Mouse (Mus musculus): ENCODE results near the gene Ssbp4. TPM values are rescaled to one million over a fixed set of nuclear protein-coding genes. Genes with fewer than 3 reads are reported as not detected.
A peak's percentile ranks its signal among the peaks of the same experiment; 100 is the strongest.

The Ssbp4 gene
- polyA plus RNA-seq, 1 experiment from 2014 or later: 83.7 TPM

GRCm38 (mm10) chr8:70552836-70553235 is 55.8 kb downstream of the Ssbp4 start:
- peaks cover 37 to 47% of the 10 kb centered on the region in 2 experiments for H3K4me1 ChIP-seq (ENCODE audit: control insufficient read depth in 2 of 2, insufficient read depth in 2 of 2, low read length in 2 of 2)
- no peak overlapping the region for H3K9ac ChIP-seq (ENCODE audit: low read length)
- H3K4me3 ChIP-seq (ENCODE audit: control insufficient read depth in 1 of 2, insufficient read depth in 1 of 2, low read depth in 1 of 2, low read length in 2 of 2): no peak overlapping the region
- no peak overlapping the region for H3K4me2 ChIP-seq (ENCODE audit: low read length)
- no peaks in the 10 kb centered on the region for H3K9me3 ChIP-seq (ENCODE audit: control insufficient read depth, low read length)
- WGBS: 5% methylated on average over 1 of the region's 1 CpGs
- H3K27me3 ChIP-seq (ENCODE audit: control insufficient read depth, insufficient read depth, low read length): no peaks in the 10 kb centered on the region
- ATAC-seq (ENCODE audit: insufficient number of reproducible peaks, insufficient read depth, low FRiP score, low read depth): peak; percentile 32; the same call in 1 of the 2 replicates
- peak overlapping the region in 1 of 2 experiments; percentile 49; a peak in 2 of 4 replicates for H3K27ac ChIP-seq (replicated peaks in 1 of 2; ENCODE audit: control insufficient read depth in 1 of 2, insufficient read depth in 1 of 2, low read depth in 2 of 2, low read length in 2 of 2)
- 0 out of 2 replicates have a peak, but pooled peaks cover 5% of the 10 kb centered on the region for H3K36me3 ChIP-seq (ENCODE audit: control insufficient read depth, insufficient read depth, low read length)

- ATAC-seq (ENCODE audit: insufficient number of reproducible peaks, insufficient read depth, low FRiP score, low read depth): no peak
- H3K4me1 ChIP-seq (ENCODE audit: control insufficient read depth in 2 of 2, insufficient read depth in 2 of 2, low read length in 2 of 2): peaks cover 37 to 44% of the 10 kb centered on the region in 2 experiments
- H3K4me3 ChIP-seq (ENCODE audit: control insufficient read depth in 1 of 2, insufficient read depth in 1 of 2, low read depth in 1 of 2, low read length in 2 of 2): no peak overlapping the region
- no peaks in the 10 kb centered on the region for H3K27me3 ChIP-seq (ENCODE audit: control insufficient read depth, insufficient read depth, low read length)
- 35% methylated on average over 3 of the region's 3 CpGs for WGBS
- peak overlapping the region; percentile 35; the same call in 1 of the 2 replicates for H3K9ac ChIP-seq (ENCODE audit: low read length)
- H3K4me2 ChIP-seq (ENCODE audit: low read length): 0 out of 2 replicates have a peak overlapping the region, but pooled peaks have one; percentile 22
- no peaks in the 10 kb centered on the region for H3K9me3 ChIP-seq (ENCODE audit: control insufficient read depth, low read length)
- H3K27ac ChIP-seq (replicated peaks in 1 of 2; ENCODE audit: control insufficient read depth in 1 of 2, insufficient read depth in 1 of 2, low read depth in 2 of 2, low read length in 2 of 2): peak overlapping the region; percentile 32 to 49; a peak in 3 of 4 replicates
- H3K36me3 ChIP-seq (ENCODE audit: control insufficient read depth, insufficient read depth, low read length): no peaks in the 10 kb centered on the region
These were observed 57.0 kb downstream of the Ssbp4 start for GRCm38 (mm10) chr8:70551558-70552161.

- Histone ChIP-seq H3K4me2 (ENCODE audit: low read length) (no peak overlapping the region), H3K4me3 (ENCODE audit: control insufficient read depth in 1 of 2, insufficient read depth in 1 of 2, low read depth in 1 of 2, low read length in 2 of 2) (no peak overlapping the region), H3K27me3 (ENCODE audit: control insufficient read depth, insufficient read depth, low read length) (no peaks in the 10 kb centered on the region), H3K27ac (replicated peaks in 1 of 2; ENCODE audit: control insufficient read depth in 1 of 2, insufficient read depth in 1 of 2, low read depth in 2 of 2, low read length in 2 of 2) (no peak overlapping the region), H3K4me1 (ENCODE audit: control insufficient read depth in 2 of 2, insufficient read depth in 2 of 2, low read length in 2 of 2) (peaks cover 37 to 44% of the 10 kb centered on the region in 2 experiments), H3K9ac (ENCODE audit: low read length) (no peak overlapping the region), H3K36me3 (ENCODE audit: control insufficient read depth, insufficient read depth, low read length) (no peaks in the 10 kb centered on the region), H3K9me3 (ENCODE audit: control insufficient read depth, low read length) (no peaks in the 10 kb centered on the region)
- WGBS: 91% methylated on average over 10 of the region's 10 CpGs
- no peak for ATAC-seq (ENCODE audit: insufficient number of reproducible peaks, insufficient read depth, low FRiP score, low read depth)
These were observed 59.1 kb downstream of the Ssbp4 start for GRCm38 (mm10) chr8:70549412-70550184.

- Histone ChIP-seq H3K9me3 (ENCODE audit: control insufficient read depth, low read length) (no peaks in the 10 kb centered on the region), H3K9ac (ENCODE audit: low read length) (no peak overlapping the region), H3K4me1 (ENCODE audit: control insufficient read depth in 2 of 2, insufficient read depth in 2 of 2, low read length in 2 of 2) (peaks cover 23 to 30% of the 10 kb centered on the region in 2 experiments), H3K27me3 (ENCODE audit: control insufficient read depth, insufficient read depth, low read length) (no peaks in the 10 kb centered on the region), H3K27ac (replicated peaks in 1 of 2; ENCODE audit: control insufficient read depth in 1 of 2, insufficient read depth in 1 of 2, low read depth in 2 of 2, low read length in 2 of 2) (0 out of 4 replicates have a peak overlapping the region, but pooled peaks of 1 of the 2 experiments have one; percentile 24), H3K36me3 (ENCODE audit: control insufficient read depth, insufficient read depth, low read length) (no peaks in the 10 kb centered on the region), H3K4me3 (ENCODE audit: control insufficient read depth in 1 of 2, insufficient read depth in 1 of 2, low read depth in 1 of 2, low read length in 2 of 2) (no peak overlapping the region), H3K4me2 (ENCODE audit: low read length) (no peak overlapping the region)
- 80% methylated on average over 6 of the region's 6 CpGs for WGBS
- ATAC-seq (ENCODE audit: insufficient number of reproducible peaks, insufficient read depth, low FRiP score, low read depth): no peak
These were observed 60.9 kb downstream of the Ssbp4 start for GRCm38 (mm10) chr8:70547762-70548161.

Other genes with a start within 250 kb of the Ssbp4 start
- gene Comp, start 235.3 kb downstream of the Ssbp4 start, polyA plus RNA-seq (2014; fragmentation: Nextera tagmentation; extraction: Ambion mirVana): 3.0 and 4.6 TPM in 2 replicates
- gene Crtc1, start 169.3 kb downstream of the Ssbp4 start, polyA plus RNA-seq (2014; fragmentation: Nextera tagmentation; extraction: Ambion mirVana): 12.2 and 14.1 TPM in 2 replicates
- 9.6 and 9.8 TPM in 2 replicates for gene Klhl26, start 131.9 kb downstream of the Ssbp4 start, polyA plus RNA-seq (2014; fragmentation: Nextera tagmentation; extraction: Ambion mirVana)
- gene Tmem59l, start 121.5 kb downstream of the Ssbp4 start, polyA plus RNA-seq (2014; fragmentation: Nextera tagmentation; extraction: Ambion mirVana): 0.31 TPM in 1 of 2 replicates, not detected in the other
- 0.42 and 2.0 TPM in 2 replicates for gene Crlf1, start 115.7 kb downstream of the Ssbp4 start, polyA plus RNA-seq (2014; fragmentation: Nextera tagmentation; extraction: Ambion mirVana)
- 129 and 138 TPM in 2 replicates for gene Rex1bd, start 102.1 kb downstream of the Ssbp4 start, polyA plus RNA-seq (2014; fragmentation: Nextera tagmentation; extraction: Ambion mirVana)
- gene Uba52, start 98.1 kb downstream of the Ssbp4 start, polyA plus RNA-seq (2014; fragmentation: Nextera tagmentation; extraction: Ambion mirVana): 900 and 1,040 TPM in 2 replicates
- gene Fkbp8, start 81.1 kb downstream of the Ssbp4 start, polyA plus RNA-seq (2014; fragmentation: Nextera tagmentation; extraction: Ambion mirVana): 189 and 209 TPM in 2 replicates
- 79.3 and 85.7 TPM in 2 replicates for gene Kxd1, start 80.9 kb downstream of the Ssbp4 start, polyA plus RNA-seq (2014; fragmentation: Nextera tagmentation; extraction: Ambion mirVana)
- 13.0 and 13.2 TPM in 2 replicates for gene Ell, start 69.4 kb downstream of the Ssbp4 start, polyA plus RNA-seq (2014; fragmentation: Nextera tagmentation; extraction: Ambion mirVana)
- gene Isyna1, start 14.5 kb downstream of the Ssbp4 start, polyA plus RNA-seq (2014; fragmentation: Nextera tagmentation; extraction: Ambion mirVana): 59.5 and 69.8 TPM in 2 replicates
- gene Lrrc25, start 7.3 kb upstream of the Ssbp4 start, polyA plus RNA-seq (2014; fragmentation: Nextera tagmentation; extraction: Ambion mirVana): 1.3 and 3.2 TPM in 2 replicates
- 1.1 TPM in 2 replicates for gene Gdf15, start 23.6 kb upstream of the Ssbp4 start, polyA plus RNA-seq (2014; fragmentation: Nextera tagmentation; extraction: Ambion mirVana)
- 39.7 and 46.6 TPM in 2 replicates for gene Pgpep1, start 51.5 kb upstream of the Ssbp4 start, polyA plus RNA-seq (2014; fragmentation: Nextera tagmentation; extraction: Ambion mirVana)
- gene Lsm4, start 64.4 kb upstream of the Ssbp4 start, polyA plus RNA-seq (2014; fragmentation: Nextera tagmentation; extraction: Ambion mirVana): 316 and 334 TPM in 2 replicates
- gene Jund, start 90.1 kb upstream of the Ssbp4 start, polyA plus RNA-seq (2014; fragmentation: Nextera tagmentation; extraction: Ambion mirVana): 122 and 137 TPM in 2 replicates
- not detected in 2 replicates for gene Iqcn, start 94.6 kb upstream of the Ssbp4 start, polyA plus RNA-seq (2014; fragmentation: Nextera tagmentation; extraction: Ambion mirVana)
- not detected in 2 replicates for gene Gm3336, start 109.7 kb upstream of the Ssbp4 start, polyA plus RNA-seq (2014; fragmentation: Nextera tagmentation; extraction: Ambion mirVana)
- 0.08 and 0.23 TPM in 2 replicates for gene Pde4c, start 114.8 kb upstream of the Ssbp4 start, polyA plus RNA-seq (2014; fragmentation: Nextera tagmentation; extraction: Ambion mirVana)
- gene Rab3a, start 145.8 kb upstream of the Ssbp4 start, polyA plus RNA-seq (2014; fragmentation: Nextera tagmentation; extraction: Ambion mirVana): 24.1 and 25.7 TPM in 2 replicates
- 44.0 and 47.4 TPM in 2 replicates for gene Mpv17l2, start 152.1 kb upstream of the Ssbp4 start, polyA plus RNA-seq (2014; fragmentation: Nextera tagmentation; extraction: Ambion mirVana)
- gene Pik3r2, start 167.8 kb upstream of the Ssbp4 start, polyA plus RNA-seq (2014; fragmentation: Nextera tagmentation; extraction: Ambion mirVana): 23.1 and 26.7 TPM in 2 replicates
- 6.7 and 9.4 TPM in 2 replicates for gene Mast3, start 196.2 kb upstream of the Ssbp4 start, polyA plus RNA-seq (2014; fragmentation: Nextera tagmentation; extraction: Ambion mirVana)
- 0.09 TPM in 1 of 2 replicates, not detected in the other for gene Il12rb1, start 199.6 kb upstream of the Ssbp4 start, polyA plus RNA-seq (2014; fragmentation: Nextera tagmentation; extraction: Ambion mirVana)
- gene Arrdc2, start 230.8 kb upstream of the Ssbp4 start, polyA plus RNA-seq (2014; fragmentation: Nextera tagmentation; extraction: Ambion mirVana): 2.5 and 2.8 TPM in 2 replicates

Measured in heart, embryonic 14.5 days (tissue).